Mouse (Mus musculus) E14TG2a.4 (cell line): ENCODE measurements around the gene Dnmbp.

Experiments
- H3K27me3 ChIP-seq: 2 replicates; pipeline ENCODE4 v1.6.1; 2014; ENCODE audit warnings: low read length, control low read depth; ENCODE audit not compliant: insufficient read depth
- H3K36me3 ChIP-seq: 2 replicates; pipeline ENCODE4 v1.6.1; 2014; ENCODE audit warnings: low read length, control low read depth; ENCODE audit not compliant: insufficient read depth
- H3K4me1 ChIP-seq: replicated peaks from 2 replicates; pipeline ENCODE4 v1.6.1; 2014; ENCODE audit warnings: low read depth, low read length, control low read depth
- H3K4me3 ChIP-seq: replicated peaks from 2 replicates; pipeline ENCODE4 v1.5.1; 2014; ENCODE audit warnings: mild to moderate bottlenecking, low read length
- H3K9me3 ChIP-seq: 2 replicates; pipeline ENCODE4 v1.6.1; 2014; ENCODE audit warnings: low read length, control low read depth
- CTCF ChIP-seq: conservative IDR thresholded peaks from 2 replicates; pipeline ENCODE4 v1.5.1; 2014; ENCODE audit warnings: low read length
- NANOG ChIP-seq: IDR thresholded peaks from 2 replicates; pipeline ENCODE4 v1.6.1; 2014; ENCODE audit warnings: borderline replicate concordance, low read length, mixed read lengths
- POU5F1 ChIP-seq: IDR thresholded peaks from 2 replicates; pipeline ENCODE4 v1.6.1; 2014; ENCODE audit warnings: low read length, borderline replicate concordance

Dnmbp gene

GRCm38 (mm10) chr19:43875996-43876395 lies 64.0 kb downstream of the Dnmbp start:
- no peaks in the 10 kb centered on the region for H3K27me3 ChIP-seq

DNA sequence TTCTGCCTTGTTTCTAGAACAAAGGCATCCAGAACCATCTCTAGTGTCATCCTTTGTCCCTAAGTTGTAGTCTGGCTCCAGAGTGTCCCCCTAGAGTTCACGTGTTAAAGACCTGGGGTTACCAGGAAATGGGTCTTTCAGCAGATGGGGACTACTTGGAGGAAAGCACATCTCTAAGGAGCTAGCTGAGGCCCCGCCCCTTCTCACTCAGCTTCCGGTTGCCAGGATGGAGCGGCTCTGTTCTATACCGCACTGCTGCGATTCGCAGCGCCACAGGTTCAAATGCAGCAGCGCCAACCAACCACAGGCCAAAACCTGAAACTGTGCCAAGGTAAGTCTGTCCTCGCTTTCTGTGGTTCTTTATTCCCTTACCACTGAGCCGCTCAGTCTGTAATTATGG lies 65.6 kb downstream of the Dnmbp start:
- Histone ChIP-seq H3K4me3 (peak overlapping the region; percentile 79), H3K36me3 (peaks cover 52% of the 10 kb centered on the region), H3K4me1 (peaks cover 48% of the 10 kb centered on the region), H3K9me3 (no peaks in the 10 kb centered on the region), H3K27me3 (no peaks in the 10 kb centered on the region)
- TF ChIP-seq CTCF = no peak
- TF ChIP-seq POU5F1 = no peak
- TF ChIP-seq NANOG = no peak

More at GRCm38 (mm10) chr19:43875996-43876395, 64.0 kb downstream of the Dnmbp start:
- Histone ChIP-seq H3K4me3 (no peak overlapping the region), H3K9me3 (no peaks in the 10 kb centered on the region), H3K36me3 (peaks cover 36% of the 10 kb centered on the region), H3K4me1 (peaks cover 61% of the 10 kb centered on the region)
- TF ChIP-seq CTCF (no peak), POU5F1 (no peak)

DNA sequence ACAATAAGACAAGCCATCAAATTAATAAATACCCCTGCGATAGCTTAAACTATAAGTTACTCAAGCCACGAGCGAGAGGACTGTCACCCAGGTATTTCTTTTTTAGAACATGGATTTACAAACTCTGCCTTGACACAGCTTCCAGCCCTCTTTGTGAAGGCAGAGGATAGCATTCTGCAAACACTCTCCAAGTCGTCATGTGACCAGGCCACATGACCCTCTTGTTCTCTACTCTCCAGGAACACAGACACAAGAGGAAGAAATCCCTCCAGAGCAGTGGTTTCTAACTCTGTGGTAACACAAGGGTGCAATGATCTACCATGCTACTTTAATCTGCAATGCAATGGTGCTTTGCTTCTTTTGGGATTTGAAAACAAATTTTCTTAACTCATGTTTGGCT lies 69.6 kb downstream of the Dnmbp start:
- Histone ChIP-seq H3K4me3 (no peak overlapping the region), H3K36me3 (peaks cover 87% of the 10 kb centered on the region), H3K27me3 (no peaks in the 10 kb centered on the region), H3K9me3 (no peaks in the 10 kb centered on the region), H3K4me1 (peaks cover 13% of the 10 kb centered on the region)
- TF ChIP-seq CTCF (no peak), POU5F1 (no peak), NANOG (no peak)

DNA sequence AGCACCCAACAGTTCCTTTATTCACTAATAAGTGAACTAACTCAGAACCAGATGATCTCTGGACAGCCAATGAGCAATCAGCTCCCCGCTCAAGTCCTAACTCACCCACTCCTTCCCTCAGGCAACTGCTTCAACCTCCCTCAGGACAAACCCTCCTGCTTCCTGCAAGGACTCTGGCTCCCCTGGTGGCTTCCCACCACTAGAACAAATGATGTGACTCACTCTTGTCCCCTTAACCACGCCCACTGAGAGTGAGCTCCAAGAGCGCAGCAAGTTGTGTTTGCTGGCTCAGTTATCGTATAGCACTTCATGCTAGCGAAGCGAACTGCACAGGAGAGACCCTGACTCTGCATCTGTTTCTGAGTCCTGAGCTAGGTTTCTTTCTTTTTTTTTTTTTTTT lies 82.6 kb downstream of the Dnmbp start:
- H3K9me3 ChIP-seq = no peaks in the 10 kb centered on the region
- TF ChIP-seq NANOG (no peak), POU5F1 (no peak), CTCF (0 out of 2 replicates have a peak, but pooled peaks have one; percentile 15)
- H3K27me3 ChIP-seq = no peaks in the 10 kb centered on the region
- peaks cover 16% of the 10 kb centered on the region for H3K4me1 ChIP-seq
- H3K4me3 ChIP-seq = no peak overlapping the region
- peaks cover 75% of the 10 kb centered on the region for H3K36me3 ChIP-seq

DNA sequence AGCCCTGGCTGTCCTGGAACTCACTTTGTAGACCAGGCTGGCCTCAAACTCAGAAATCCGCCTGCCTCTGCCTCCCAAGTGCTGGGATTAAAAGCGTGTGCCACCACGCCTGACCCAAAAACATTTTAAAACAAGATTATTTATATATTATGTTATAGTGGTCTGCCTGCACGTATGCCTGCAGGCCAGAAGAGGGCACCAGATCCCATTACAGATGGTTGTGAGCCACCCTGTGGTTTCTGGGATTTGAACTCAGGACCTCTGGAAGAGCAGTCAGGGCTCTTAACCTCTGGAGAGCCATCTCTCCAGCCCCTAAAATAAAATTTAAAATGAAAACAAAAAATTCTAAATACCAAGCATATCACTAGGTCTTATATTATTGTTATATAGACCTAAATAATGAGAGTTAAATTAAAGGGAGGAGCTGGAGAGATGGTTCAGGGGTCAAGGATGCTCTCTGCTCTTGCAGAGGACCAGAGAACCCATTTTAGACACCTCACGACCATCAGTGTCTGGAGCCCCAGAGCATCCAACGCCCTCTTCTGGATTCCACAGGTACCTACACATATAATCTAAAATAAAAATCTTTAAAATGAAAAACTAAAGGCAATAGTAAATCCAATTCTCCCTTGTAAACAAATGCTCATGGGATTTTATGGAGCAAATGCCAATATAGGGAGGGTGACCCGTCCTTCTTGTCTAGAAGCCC lies 87.0 kb downstream of the Dnmbp start:
- H3K36me3 ChIP-seq = peaks cover 80% of the 10 kb centered on the region
- H3K4me3 ChIP-seq = no peak overlapping the region
- H3K27me3 ChIP-seq = no peaks in the 10 kb centered on the region
- TF ChIP-seq POU5F1 (no peak), NANOG (no peak), CTCF (peak; percentile 18)
- no peaks in the 10 kb centered on the region for H3K9me3 ChIP-seq
- H3K4me1 ChIP-seq = peaks cover 36% of the 10 kb centered on the region

DNA sequence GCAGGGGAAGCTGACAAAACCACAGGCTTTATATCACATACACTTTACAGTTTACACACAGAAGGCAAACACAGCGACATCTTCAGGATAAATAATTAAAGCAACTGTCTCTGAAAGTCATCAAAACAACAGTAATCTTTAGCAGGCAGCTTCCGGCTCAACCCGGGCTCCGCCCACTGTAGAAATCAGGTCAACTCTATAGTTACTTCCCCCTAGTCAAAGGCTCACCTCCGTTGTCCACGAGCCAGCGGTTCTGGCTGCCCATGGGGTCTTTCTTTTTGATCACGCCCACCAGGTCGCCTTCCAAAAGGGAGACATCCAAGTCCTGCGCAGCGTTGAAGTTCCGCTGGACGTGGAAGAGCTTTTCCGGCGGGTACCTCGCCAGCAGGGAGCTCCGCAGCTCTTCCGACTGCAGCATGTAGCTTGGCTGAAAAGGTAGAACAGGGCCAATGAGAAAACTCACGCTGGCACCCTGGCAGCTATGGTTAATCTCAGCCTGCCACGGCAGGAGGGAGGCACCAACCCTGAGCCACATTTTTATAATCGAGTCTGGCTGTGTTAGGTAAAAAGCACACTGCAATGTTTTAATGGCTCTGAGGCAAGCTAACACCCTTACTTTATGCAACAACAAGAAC lies 87.9 kb downstream of the Dnmbp start:
- Histone ChIP-seq H3K4me3 (peak overlapping the region; percentile 60), H3K36me3 (peaks cover 86% of the 10 kb centered on the region), H3K4me1 (peaks cover 35% of the 10 kb centered on the region), H3K9me3 (no peaks in the 10 kb centered on the region), H3K27me3 (no peaks in the 10 kb centered on the region)
- no peak for TF ChIP-seq POU5F1
- no peak; the same call in 1 of the 2 replicates for TF ChIP-seq CTCF
- TF ChIP-seq NANOG = no peak

DNA sequence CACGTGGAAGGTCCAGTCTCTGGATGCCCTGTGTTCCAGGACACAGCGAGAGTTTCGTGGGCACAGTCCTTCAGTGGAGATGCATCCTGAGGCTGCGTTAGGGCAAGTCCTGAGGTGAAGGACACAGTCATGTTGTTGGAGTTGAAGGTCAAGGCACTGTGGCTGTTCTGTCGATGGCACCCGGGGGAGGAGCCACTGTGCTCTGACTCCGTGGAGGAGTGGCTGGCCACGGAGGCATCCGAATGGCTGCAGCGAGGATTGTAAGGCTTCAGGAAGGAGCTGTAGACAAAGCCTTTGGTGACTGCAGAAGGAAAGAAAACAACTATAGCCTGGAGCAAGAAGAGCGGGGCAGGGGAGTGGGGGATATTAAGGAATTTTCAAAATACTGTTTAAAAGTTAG lies 90.0 kb downstream of the Dnmbp start:
- Histone ChIP-seq H3K4me3 (peak overlapping the region; percentile 46; the same call in 1 of the 2 replicates), H3K36me3 (peaks cover 81% of the 10 kb centered on the region), H3K9me3 (no peaks in the 10 kb centered on the region), H3K4me1 (peaks cover 37% of the 10 kb centered on the region), H3K27me3 (no peaks in the 10 kb centered on the region)
- TF ChIP-seq NANOG = no peak
- no peak for TF ChIP-seq CTCF
- no peak for TF ChIP-seq POU5F1

- Histone ChIP-seq H3K4me1 (peaks cover 41% of the 10 kb centered on the region), H3K27me3 (no peaks in the 10 kb centered on the region), H3K4me3 (peak overlapping the region; percentile 84), H3K9me3 (no peaks in the 10 kb centered on the region), H3K36me3 (peaks cover 64% of the 10 kb centered on the region)
- no peak for TF ChIP-seq POU5F1
- 0 out of 2 replicates have a peak, but pooled peaks have one; percentile 14 for TF ChIP-seq NANOG
- no peak for TF ChIP-seq CTCF
These were observed 92.0 kb downstream of the Dnmbp start for GRCm38 (mm10) chr19:43847966-43848365.

DNA sequence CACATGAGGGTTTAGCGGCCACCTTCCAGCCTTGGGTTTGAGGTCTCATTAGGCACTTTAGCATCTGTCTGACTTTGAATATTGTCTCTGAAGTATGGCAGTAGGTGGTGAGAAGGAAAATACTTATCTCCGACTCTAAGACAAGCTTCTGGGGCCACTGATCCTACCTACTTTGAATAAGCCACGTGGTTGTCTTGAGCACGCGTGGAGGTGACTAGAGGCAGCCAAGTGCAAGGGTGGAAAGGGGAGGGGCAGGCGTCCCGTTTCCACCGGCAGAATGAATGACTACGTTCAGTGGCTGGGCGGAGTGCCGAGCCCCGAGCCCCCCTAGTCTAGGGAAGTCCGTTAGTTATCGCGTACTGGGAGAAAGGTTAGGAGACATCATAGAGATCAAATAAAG lies 92.9 kb downstream of the Dnmbp start:
- H3K27me3 ChIP-seq = no peaks in the 10 kb centered on the region

More for the DNA sequence above, 92.9 kb downstream of the Dnmbp start:
- Histone ChIP-seq H3K4me1 (peaks cover 36% of the 10 kb centered on the region), H3K9me3 (no peaks in the 10 kb centered on the region), H3K4me3 (peak overlapping the region; percentile 84), H3K36me3 (peaks cover 60% of the 10 kb centered on the region)
- TF ChIP-seq NANOG (no peak), CTCF (no peak), POU5F1 (no peak)
